Mouse (Mus musculus) activated CD4-positive, CD25-positive, alpha-beta regulatory T cell, adult 4 months (primary cell): ENCODE measurements at regions not wholly inside any gene's neighbourhood (a gene's known extent, or its start where the extent isn't known, plus 50 kb on each side); places are given as distances from the start of the nearest gene placed in this dataset.
"Not testable (repeated sequence)": the region's sequence is repeated elsewhere in the genome, so short reads cannot be mapped to it uniquely, and the experiment has no call there.

Source experiments
- ATAC-seq: one replicate; pipeline ENCODE4 v1.8.0; 2017

DNA sequence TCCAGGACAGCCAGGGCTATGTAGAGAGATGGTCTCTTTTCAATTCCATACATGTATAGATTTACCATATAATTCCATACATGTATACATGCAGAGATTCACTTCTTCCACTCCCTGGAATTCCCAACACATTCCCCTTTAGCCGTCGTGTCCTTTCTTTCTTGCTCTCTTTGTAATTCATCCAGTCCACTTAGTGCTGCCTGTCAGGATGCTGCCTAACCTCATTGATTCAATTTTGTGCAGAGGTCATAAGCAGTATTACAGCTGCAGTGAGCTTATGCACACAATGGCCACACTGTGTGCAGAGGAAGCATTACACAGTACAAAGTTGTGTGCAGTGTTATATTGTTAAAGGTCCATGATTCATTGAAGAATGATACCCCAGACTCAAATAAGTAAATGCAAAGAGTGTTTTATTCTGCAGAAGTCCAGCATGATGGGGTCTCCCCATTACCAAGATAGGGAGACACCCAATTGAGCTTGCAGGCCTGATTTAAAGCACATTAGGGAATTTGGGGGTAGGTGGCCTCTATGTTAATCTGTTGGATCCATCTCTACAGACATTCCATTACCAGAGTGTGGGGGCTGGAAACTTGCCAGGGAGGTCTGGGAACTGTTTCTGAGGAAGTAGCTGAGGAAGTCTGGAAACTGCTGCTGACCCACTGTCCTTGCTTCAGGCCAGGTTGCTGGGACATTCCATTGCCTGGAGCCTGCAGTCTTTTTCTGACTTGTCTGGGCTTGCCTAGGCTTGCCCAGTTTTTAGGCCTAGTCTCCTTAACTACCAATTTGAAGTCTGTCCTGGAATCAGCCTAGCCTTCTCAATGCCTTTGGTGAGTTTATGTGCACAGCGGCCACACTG, 72.8 kb downstream of the Fam161a start:
- ATAC-seq = no peak

DNA sequence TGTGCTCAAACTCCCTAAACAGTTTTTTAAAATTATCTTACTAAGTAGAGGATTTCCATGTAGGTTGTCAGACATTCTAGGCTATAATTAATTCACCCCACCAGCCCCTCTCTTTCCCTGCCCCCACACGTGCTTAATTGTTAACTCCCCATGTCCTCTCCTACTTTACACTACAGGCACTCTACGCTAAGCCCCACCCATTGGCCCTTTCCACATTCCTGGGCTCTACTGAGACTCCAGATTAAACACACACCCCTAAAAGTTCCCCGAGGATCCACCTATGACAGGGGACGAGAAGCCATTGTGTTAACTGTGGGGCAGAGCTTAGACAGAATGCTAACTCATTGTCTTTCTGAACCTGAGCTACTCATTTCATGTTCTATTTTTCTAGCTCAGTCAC, 74.3 kb downstream of the Fam161a start:
- no peak for ATAC-seq

DNA sequence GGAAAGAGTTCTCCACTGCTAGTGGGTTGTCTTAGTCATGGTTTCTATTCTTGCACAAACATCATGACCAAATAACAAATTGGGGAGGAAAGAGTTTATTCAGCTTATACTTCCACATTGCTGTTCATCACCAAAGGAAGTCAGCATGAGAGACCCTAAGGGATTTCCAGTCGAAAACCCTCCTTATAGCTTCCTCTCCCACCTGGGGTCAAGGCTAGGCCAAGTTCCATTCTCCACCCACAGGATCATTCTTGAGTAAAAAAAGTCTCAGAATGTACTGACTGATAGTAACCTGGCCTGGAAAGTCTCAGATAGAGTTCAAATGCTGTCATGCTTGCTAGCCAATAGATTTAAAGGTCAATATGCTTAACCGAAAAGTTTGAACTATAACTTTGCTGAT, 76.5 kb downstream of the Fam161a start:
- not testable (repeated sequence) for ATAC-seq

DNA sequence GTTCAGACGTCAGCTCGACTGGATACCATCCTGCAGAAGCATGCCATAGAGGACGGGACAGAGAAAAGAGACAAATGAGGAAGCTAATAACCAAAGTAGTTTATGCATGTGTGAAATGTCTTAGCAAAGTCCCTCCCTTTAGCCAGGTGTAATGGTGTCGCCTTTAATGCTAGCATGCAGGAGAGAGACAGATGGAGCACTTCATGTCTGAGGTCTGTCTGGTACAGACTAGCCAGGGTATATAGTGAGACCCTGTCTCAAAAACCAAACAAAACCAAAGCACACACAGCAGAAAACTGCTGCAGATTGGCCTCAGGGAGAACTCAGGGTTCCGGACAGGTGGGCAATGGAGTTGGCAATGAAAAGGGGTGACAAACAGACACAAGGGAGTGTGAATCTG, 88.0 kb downstream of the Fam161a start:
- no peak for ATAC-seq

- not testable (repeated sequence) for ATAC-seq
Measured at GRCm38 (mm10) chr11:23095723-23096122, 88.4 kb downstream of the Fam161a start.

DNA sequence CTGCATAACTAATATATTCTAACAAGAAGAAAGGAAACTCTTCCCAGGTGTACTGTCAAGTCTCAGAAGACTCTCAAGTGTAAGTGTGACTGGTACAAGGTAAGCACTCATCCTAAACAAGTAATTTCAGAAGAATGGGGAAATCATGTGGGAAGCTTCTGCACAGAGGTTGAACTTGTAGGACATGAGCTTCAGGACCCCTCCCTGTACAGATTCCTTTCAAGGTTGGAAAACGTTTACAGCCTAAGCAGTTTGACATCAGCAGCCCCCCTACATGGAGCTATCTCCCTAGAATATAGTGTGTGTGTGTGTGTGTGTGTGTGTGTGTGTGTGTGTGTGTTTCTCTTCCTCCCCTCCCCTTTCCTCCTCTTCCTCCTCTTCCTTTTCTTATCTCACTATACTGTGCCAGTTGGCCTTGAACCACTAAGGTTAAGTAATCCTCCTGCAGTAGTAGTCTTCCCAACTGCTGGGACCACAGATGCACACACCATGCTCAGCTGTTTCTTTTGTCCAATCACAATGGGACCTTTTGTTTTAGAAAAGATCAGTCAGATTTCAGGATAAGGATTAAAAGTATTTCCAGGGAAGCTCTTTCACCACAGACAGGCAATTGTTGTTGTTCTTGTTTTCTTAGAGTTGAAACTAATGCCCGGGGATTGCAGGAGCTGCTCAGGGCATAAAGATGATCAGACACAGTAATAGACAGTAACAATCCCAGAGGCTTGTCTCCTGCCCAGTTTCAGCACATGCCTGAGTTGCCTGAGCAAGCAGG, 89.3 kb downstream of the Fam161a start:
- ATAC-seq = no peak

GRCm38 (mm10) chr11:23097223-23097490, 89.8 kb downstream of the Fam161a start:
- ATAC-seq = no peak

- no peak for ATAC-seq
Measured at GRCm38 (mm10) chr11:23114636-23115035, 107.3 kb downstream of the Fam161a start.

DNA sequence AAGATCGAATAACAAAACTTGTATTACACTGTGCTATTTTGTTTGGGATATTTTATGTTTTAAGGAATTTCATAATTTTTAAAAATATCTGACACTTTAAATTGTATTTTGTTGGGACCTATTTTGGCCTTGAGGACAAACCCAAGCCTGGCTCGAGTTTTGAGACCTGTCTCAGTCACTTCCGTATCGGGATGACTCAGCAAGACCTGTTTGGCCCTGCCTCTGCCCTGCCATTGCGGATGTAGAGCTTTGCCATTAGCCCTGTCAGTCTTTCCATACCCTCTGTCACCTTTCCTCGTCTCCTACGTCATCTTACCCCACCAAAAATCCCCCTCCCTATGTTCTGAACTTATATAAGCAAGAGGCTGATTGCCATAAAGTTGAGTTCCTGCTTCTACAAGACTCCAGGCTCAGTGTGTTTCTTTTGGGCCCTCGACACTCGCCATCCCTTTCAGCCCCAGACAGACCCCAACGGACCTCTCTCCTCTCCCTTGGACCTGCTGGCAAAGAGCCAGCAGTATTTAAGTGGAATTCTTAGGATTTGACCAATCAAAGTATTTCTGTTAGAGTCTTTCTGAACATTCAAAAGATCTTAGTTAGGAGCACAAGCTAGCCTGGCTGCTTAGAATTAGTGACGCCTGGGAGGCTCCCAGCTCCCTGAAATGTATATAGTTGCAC, 113.3 kb downstream of the Fam161a start:
- no peak for ATAC-seq

GRCm38 (mm10) chr11:23124198-23124951, 117.0 kb downstream of the Fam161a start:
- ATAC-seq = peak; percentile 46

GRCm38 (mm10) chr11:23131122-23131521, 123.8 kb downstream of the Fam161a start:
- ATAC-seq = no peak

DNA sequence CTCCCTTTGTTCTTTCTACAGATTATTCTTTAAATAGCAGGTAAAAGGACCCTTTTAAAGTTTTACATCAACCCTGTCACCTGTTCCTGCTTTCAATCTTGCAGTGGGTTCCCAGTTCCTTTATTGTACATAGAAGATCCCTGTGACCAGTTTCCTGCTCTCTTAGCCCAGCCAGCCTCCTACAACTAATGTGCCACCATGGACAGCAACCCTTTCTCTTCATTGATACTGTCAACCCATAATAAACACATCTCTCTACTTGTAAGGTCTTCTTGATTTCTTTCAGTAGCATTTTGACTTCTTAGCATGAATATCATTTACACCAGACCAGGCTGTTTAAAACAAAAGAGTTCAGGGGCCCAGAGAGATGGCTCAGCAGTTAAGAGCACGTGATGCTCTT, 124.2 kb upstream of the Xpo1 start:
- ATAC-seq = no peak

DNA sequence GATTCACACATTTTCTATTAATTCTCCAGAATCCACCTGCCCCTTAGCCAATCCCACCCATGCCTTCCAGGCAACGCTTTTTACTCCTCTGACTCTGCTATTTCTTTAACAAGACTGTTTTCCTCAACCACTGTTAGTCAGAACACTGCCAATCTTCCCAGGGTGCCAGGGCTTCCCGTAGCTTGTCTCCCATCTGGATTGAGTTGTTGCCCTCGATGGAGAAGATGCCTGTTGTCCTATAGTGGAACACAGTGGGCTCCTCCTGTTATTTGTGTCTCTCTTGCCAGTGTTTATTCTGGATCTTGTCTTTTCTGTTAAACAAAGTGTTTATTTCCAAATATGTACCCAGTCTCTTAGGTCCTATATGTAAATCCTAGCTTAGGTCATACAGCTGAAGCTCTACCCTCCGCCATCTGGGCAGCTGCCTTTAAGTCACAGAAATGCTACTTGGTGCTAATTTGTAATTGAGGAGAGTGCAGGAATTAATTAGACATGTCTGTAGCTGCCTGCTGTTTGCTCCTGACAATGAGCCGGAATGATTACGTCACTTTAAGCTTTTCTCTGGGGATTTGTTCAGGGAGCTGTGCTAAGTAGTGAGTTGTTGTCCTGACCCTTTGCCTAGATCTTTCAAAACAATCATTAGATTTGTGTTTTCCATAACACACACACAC, 115.3 kb upstream of the Xpo1 start:
- no peak for ATAC-seq

- no peak for ATAC-seq
Measured at GRCm38 (mm10) chr11:23141100-23141837, 114.6 kb upstream of the Xpo1 start.

DNA sequence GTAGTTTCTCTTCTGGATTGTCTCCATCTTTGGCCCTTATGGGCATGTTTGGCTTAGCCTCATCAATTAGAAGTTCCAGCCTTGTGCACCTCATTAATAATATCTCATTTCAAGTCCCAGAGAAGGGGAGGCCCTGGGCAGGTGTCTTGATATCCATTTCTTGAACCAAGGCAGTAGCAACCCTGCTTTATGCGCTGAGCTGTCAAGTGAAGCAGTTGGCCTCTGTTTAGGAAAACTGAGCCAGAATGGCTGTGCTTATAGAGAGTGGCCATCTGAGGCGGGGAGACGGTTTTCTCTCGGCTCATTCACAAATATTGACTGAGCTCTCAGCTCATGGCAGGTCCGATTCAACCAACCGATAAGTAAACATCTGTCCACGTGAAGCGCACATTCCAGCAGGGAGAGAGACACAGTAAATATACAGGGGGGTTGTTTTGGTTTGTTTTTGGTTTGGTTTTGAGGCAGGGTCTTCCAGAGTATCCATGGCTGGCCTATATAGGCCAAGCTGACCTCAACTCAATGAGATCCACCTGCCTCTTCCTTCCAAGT, 107.7 kb upstream of the Xpo1 start:
- ATAC-seq = no peak

DNA sequence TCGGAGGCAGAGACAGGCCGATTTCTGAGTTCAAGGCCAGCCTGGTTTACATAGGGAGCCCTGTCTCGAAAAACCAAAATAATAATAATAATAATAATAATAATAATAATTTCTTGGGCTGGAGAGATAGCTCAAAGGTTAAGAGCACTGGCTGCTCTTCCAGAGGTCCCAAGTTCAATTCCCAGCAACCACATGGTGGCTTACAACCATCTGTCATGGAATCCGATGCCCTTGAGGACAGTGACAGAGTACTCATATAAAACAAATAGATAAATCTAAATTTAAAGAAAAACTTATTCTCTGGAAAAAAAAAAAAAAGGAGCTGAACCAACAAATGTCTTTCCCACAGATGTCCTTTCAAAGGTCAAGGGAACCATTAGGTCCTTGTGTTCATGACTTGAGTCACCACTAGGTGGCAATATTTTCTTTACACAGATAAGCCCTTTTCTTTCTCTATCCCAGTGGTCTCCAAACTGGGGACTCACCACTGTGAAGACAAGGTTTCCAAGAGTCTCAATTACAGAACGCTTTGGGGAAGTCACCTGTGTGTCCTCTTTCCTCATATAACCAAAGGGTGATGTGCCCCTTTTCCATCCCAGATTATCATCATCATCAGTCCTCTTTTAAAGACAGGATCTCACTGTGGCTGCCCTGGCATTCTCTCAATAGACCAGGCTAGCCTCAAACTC, 106.1 kb upstream of the Xpo1 start:
- ATAC-seq = no peak

- no peak for ATAC-seq
Measured at GRCm38 (mm10) chr11:23154851-23155250, 101.0 kb upstream of the Xpo1 start.

DNA sequence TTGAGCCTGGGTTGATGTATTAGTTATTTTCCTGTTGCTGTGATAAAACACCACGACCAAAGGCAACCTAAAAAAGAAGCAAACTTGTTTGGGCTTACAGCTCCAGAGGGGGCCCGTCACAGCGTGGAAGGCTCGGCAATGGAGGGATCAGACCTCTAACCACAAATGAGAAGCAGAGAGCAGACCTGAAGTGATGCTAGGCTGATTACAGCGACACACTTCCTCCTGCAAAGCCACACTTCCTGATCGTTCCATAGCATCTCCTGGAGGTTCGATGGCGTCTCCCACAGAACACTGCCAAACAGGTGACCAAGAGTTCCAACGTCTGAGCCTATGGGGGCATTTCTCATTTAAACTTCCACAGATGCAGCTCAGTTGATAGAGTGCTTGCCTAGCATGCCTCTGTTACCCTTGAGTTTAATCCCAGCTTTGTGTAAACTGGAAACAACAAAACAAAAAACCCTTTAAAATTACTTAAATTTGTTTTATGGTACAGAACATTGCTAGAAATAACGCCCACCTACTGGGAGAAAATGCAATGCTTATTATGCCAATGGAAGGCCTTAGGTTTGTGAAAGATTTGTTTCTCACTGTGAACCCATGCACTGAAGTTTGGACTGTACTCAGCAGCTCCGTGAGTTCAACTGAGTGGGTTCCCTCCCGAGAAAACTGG, 87.2 kb upstream of the Xpo1 start:
- ATAC-seq = no peak

DNA sequence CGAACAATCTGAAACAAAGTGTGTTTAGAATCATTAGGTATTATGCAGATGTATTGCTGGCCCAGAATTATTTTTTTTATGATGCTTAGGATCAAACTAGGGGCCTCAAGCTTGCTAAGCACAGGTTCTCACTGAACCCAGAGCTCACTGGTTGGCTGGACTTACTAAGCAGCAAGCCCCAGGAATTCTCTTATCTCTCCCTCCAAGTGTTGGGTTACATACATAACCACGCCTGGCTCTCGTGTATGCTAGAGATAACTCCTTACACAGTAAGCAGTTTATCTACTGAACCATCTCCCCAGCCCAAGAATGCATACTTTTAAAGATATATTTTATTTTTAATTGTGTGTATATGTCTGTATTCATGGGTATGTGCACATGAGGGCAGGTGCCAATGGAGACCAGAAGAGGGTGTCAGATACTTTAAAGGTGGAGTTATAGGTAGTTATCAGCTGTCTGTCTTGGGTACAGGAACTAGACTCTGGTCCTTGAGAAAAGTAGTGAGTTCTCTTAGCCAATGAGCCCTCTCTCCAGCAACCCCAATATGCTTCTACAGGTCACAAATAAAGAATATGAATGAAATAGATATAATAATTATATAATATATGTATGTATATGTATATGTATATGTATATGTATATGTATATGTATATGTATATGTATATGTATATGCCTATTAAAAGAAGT, 86.0 kb upstream of the Xpo1 start:
- ATAC-seq = no peak
